Mouse (Mus musculus) hindbrain, postnatal 0 days (tissue): ENCODE results near the gene Evpl. TPM values are rescaled to one million over a fixed set of nuclear protein-coding genes. Genes with fewer than 3 reads are reported as not detected.
A peak's percentile ranks its signal among the peaks of the same experiment; 100 is the strongest.

ENCODE experiments used
- ATAC-seq: fragments of 200-750 bp; cut with Nextera tagmentation; 2 replicates; pipeline ENCODE4 v1.8.0; 2017; ENCODE audit warnings: mild to moderate bottlenecking, moderate TSS enrichment, moderate library complexity
- DNase-seq: peaks from one replicate; pipeline ENCODE4 v3.0.0-alpha.2; 2015; ENCODE audit warnings: low spot score
- H3K27ac ChIP-seq: fragments of 300-500 bp; sonication (generic); 2 replicates; pipeline ENCODE4 v1.5.1; 2014; ENCODE audit warnings: mild to moderate bottlenecking
- H3K27me3 ChIP-seq: fragments of 300-500 bp; sonication (generic); 2 replicates; pipeline ENCODE4 v1.6.1; 2014; ENCODE audit warnings: low read length, mixed read lengths; ENCODE audit not compliant: insufficient read depth
- H3K36me3 ChIP-seq: fragments of 300-500 bp; sonication (generic); 2 replicates; pipeline ENCODE4 v1.6.1; 2014; ENCODE audit warnings: low read length, mixed read lengths; ENCODE audit not compliant: insufficient read depth
- H3K4me1 ChIP-seq: fragments of 300-500 bp; sonication (generic); 2 replicates; pipeline ENCODE4 v1.6.1; 2014; ENCODE audit warnings: antibody characterized with exemption, low read length, mixed read lengths; ENCODE audit not compliant: insufficient read depth
- H3K4me2 ChIP-seq: fragments of 300-500 bp; sonication (generic); 2 replicates; pipeline ENCODE4 v1.6.1; 2014; ENCODE audit warnings: low read depth, mild to moderate bottlenecking, low read length, moderate library complexity, mixed read lengths
- H3K4me3 ChIP-seq: fragments of 300-500 bp; sonication (generic); 2 replicates; pipeline ENCODE4 v1.5.1; 2014; ENCODE audit warnings: low read length
- H3K9ac ChIP-seq: fragments of 300-500 bp; sonication (generic); replicated peaks from 2 replicates; pipeline ENCODE4 v1.6.1; 2014; ENCODE audit warnings: mild to moderate bottlenecking, low read length, moderate library complexity, mixed read lengths
- H3K9me3 ChIP-seq: fragments of 300-500 bp; sonication (generic); 2 replicates; pipeline ENCODE4 v1.6.1; 2016; ENCODE audit warnings: low read length, mixed read lengths
- CTCF ChIP-seq: IDR thresholded peaks from 2 replicates; pipeline ENCODE4 v1.5.1; 2016; ENCODE audit warnings: antibody characterized with exemption, control low read depth, low read depth
- WGBS: fragments of 180-500 bp; shearing (Covaris S2); extraction: QIAGEN DNeasy Blood & Tissue Kit; methylation state at CpG from one replicate; pipeline ENCODE4 v1.1.7; 2014; 5-methylcytosine and 5-hydroxymethylcytosine counted together
- polyA plus RNA-seq: library from polyadenylated mRNA; unstranded; fragments of >200 nt; fragmentation: Nextera tagmentation; extraction: Ambion mirVana; gene quantifications from 2 replicates; pipeline ENCODE4 v1.2.1, GENCODE M21; 2015
- total RNA-seq: library from RNA; depleted of rRNA; stranded (reverse); fragments of >200 nt; gene quantifications from 2 replicates; pipeline ENCODE4 v1.2.3, GENCODE M21; 2014

Gene Evpl
- total and polyA plus RNA-seq, 2 experiments from 2014 or later = 1.6 to 2.8 TPM

DNA sequence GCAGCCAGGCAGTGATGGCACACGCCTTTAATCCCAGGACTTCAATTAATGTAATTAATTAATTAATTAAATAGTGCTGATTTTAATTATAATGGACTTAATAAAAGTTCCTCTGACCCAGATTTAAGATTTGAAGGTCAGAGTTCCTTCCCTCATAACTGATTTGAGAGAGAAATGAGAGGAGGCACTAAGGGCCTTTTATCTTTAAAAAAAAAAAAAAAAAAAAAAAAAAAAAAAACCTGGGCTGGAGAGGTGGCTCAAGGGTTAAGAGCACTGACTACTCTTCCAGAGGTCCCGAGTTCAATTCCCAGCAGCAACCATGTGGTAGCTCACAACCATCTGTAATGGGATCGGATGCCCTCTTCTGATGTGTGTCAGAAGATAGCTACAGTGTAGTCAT lies 29.2 kb downstream of the Evpl start:
- DNase-seq = no peak
- Histone ChIP-seq H3K27me3 (no peaks in the 10 kb centered on the region), H3K9ac (no peak overlapping the region), H3K4me3 (no peak overlapping the region), H3K9me3 (no peaks in the 10 kb centered on the region), H3K27ac (no peak overlapping the region), H3K4me1 (no peaks in the 10 kb centered on the region), H3K4me2 (no peak overlapping the region), H3K36me3 (peaks cover 6% of the 10 kb centered on the region; the same call in 1 of the 2 replicates)
- TF ChIP-seq CTCF = no peak
- no peak for ATAC-seq
- 90% methylated on average over 3 of the region's 3 CpGs for WGBS

DNA sequence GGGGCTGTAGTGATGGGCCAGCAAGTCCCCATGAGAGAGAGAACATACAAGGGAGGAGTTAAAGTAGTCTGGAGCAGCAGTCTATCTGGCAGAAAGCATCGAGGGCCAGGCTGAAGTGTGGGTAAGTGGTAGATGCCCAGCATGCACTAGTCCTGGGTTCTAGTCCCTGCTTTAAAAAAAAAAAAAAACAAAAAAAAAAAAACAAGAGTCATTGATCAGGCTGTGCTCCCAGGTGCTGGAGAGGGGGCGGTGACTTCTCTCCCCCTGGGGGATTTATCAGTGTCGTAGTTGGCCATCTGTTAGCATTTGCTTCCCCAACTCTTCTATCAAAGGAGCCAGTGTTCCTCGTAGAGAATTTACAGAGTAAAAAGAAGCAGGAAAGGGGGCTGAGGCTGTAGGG lies 31.2 kb downstream of the Evpl start:
- ATAC-seq (no peak), DNase-seq (no peak)
- H3K4me2 ChIP-seq = no peak overlapping the region
- no peaks in the 10 kb centered on the region for H3K27me3 ChIP-seq
- no peak overlapping the region for H3K4me3 ChIP-seq
- H3K9ac ChIP-seq = no peak overlapping the region
- TF ChIP-seq CTCF = no peak
- no peaks in the 10 kb centered on the region for H3K4me1 ChIP-seq
- 67% methylated on average over 4 of the region's 4 CpGs for WGBS
- H3K36me3 ChIP-seq = peaks cover 6% of the 10 kb centered on the region; the same call in 1 of the 2 replicates
- no peaks in the 10 kb centered on the region for H3K9me3 ChIP-seq
- no peak overlapping the region for H3K27ac ChIP-seq

DNA sequence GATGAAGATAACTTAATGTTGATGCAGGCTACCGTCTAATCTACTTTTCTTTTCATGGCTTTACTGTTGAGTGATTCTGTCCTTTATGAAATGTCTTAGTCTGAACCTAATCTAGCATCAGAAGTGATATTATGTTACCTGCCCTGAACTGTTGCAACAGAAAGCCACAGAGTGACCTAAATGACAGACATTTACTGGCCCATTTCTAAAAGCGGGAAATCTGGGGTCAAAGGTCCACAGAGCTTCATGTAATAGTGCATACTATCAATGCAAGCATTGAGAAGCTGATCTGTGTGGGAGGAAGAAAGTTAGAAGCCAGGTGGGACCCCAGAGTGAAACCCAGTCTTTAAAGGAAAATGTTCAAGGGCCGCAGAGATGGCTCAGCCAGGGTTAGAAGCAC lies 34.7 kb downstream of the Evpl start:
- Histone ChIP-seq H3K9ac (no peak overlapping the region), H3K4me3 (no peak overlapping the region), H3K27ac (no peak overlapping the region), H3K36me3 (peaks cover 6% of the 10 kb centered on the region; the same call in 1 of the 2 replicates), H3K27me3 (no peaks in the 10 kb centered on the region), H3K4me2 (no peak overlapping the region), H3K9me3 (no peaks in the 10 kb centered on the region), H3K4me1 (no peaks in the 10 kb centered on the region)
- TF ChIP-seq CTCF = no peak
- ATAC-seq (no peak), DNase-seq (no peak)
- WGBS = 93% methylated on average over 3 of the region's 3 CpGs

DNA sequence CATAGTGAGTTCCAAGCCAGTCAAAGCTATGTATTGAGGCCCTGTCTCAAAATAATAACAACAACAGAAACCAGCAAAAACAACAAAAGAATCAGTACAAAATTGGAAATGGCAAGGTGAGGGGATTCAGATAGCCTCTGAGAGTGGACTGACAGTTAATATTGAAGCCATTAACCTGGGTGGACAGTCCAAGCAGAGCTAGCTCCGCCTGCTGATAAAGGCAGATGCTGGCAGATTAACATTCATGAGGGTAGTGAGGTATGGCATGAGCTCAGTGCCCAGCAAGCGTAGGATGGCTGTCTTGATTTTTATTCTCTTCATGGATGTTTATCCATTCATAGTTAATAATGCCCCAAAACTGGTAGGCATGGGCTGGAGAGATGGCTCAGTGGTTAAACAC lies 36.7 kb downstream of the Evpl start:
- Histone ChIP-seq H3K9me3 (no peaks in the 10 kb centered on the region), H3K27ac (no peak overlapping the region), H3K4me2 (no peak overlapping the region), H3K4me1 (peaks cover 5% of the 10 kb centered on the region; the same call in 1 of the 2 replicates), H3K9ac (no peak overlapping the region), H3K27me3 (no peaks in the 10 kb centered on the region), H3K36me3 (peaks cover 7% of the 10 kb centered on the region; the same call in 1 of the 2 replicates), H3K4me3 (no peak overlapping the region)
- 92% methylated on average over 2 of the region's 2 CpGs for WGBS
- DNase-seq (no peak), ATAC-seq (no peak)
- no peak for TF ChIP-seq CTCF

DNA sequence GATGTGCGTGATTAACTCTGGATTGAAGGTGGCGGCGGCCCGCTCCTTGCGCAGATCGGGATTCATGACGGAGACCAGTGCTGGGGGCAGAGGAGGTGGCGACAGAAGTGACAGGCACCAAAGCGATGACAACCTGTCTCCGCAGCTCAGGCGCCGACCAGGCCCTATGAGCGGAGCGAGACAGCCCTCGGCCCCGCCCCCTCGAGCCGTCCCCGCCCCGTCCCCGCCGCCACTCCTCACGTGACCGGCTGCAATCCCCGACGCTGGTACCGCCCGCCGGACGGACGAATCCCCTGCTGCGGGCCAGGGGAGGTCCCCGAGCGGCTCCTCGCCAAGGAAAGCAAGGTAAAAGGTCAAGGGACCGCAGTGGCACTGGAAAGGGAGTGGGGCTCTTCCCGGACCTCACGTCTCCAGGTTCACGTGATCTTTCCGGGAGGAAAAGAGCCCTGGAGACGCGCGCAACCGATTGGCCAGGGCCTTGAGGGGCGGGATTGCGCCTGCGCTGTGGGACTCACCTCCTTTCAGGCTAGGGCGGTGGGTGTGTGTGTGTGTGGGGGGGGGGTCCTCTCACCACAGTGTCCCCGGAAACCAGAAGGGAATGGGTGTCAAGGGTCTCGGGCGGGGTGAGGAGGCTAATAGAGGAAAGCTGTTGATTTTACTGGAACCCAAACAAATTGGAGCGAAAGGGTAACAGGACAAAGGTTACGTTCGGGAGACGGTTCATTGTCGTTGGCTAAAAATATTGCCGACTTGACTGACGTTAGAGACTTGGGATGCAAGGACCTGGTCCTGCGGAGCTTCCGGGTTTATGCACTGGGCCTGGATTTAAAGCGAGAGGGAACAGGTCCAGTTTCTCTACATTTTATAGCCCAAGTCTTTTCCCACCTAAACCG lies 39.0 kb downstream of the Evpl start, which contains the start of the genes Ten1 and Acox1:
Gene Ten1 (plus strand): TSS at position 217 of the 893 bp plus-strand sequence.
Gene Acox1 (minus strand): TSS at position 407 of the 893 bp plus-strand sequence.
- ATAC-seq (peak; percentile 99), DNase-seq (peak; percentile 98)
- Histone ChIP-seq H3K27me3 (no peaks in the 10 kb centered on the region), H3K9ac (peak within 1 kb of the TSS; percentile 77), H3K4me1 (peaks cover 5% of the 10 kb centered on the region; the same call in 1 of the 2 replicates), H3K4me3 (peak within 1 kb of the TSS; percentile 65), H3K4me2 (peak within 1 kb of the TSS; percentile 67), H3K36me3 (0 out of 2 replicates have a peak, but pooled peaks cover 7% of the 10 kb centered on the region), H3K27ac (peak within 1 kb of the TSS; percentile 96), H3K9me3 (no peaks in the 10 kb centered on the region)
- TF ChIP-seq CTCF = no peak
- under 1% methylated on average over 61 of the region's 62 CpGs for WGBS

DNA sequence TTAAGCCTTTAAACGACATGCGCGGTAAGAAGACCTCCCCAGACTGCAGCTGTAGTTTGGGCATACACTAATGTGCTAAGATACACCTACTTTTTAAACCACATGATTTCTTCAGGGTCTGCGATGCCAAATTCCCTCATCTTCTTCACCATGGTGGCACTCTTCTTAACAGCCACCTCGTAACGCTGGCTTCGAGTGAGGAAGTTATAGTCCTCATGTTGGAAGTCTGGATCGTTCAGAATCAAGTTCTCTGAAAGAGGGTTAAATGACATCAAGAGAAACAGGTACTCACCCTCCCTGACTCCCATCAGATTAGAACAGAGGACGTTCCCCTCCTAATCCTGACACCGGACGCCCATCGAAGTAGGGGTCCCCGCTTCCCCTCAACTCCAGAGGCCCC lies 39.7 kb downstream of the Evpl start:
- no peak for TF ChIP-seq CTCF
- ATAC-seq (no peak), DNase-seq (no peak)
- Histone ChIP-seq H3K4me1 (peaks cover 5% of the 10 kb centered on the region; the same call in 1 of the 2 replicates), H3K4me2 (peak overlapping the region; percentile 67), H3K9me3 (no peaks in the 10 kb centered on the region), H3K27me3 (no peaks in the 10 kb centered on the region), H3K36me3 (0 out of 2 replicates have a peak, but pooled peaks cover 7% of the 10 kb centered on the region), H3K27ac (peak overlapping the region; percentile 96), H3K9ac (peak overlapping the region; percentile 77), H3K4me3 (peak overlapping the region; percentile 65)
- WGBS = 19% methylated on average over 13 of the region's 13 CpGs
